Mouse (Mus musculus) lung, embryonic 16.5 days (tissue): ENCODE measurements at regions not wholly inside any gene's neighbourhood (a gene's known extent, or its start where the extent isn't known, plus 50 kb on each side); places are given as distances from the start of the nearest gene placed in this dataset. TPM values are rescaled to one million over a fixed set of nuclear protein-coding genes. Genes with fewer than 3 reads are reported as not detected.

Experiments
- ATAC-seq: fragments of 200-750 bp; cut with Nextera tagmentation; 2 replicates; pipeline ENCODE4 v1.8.0; 2017; ENCODE audit warnings: low read depth, mild to moderate bottlenecking, moderate library complexity
- H3K27ac ChIP-seq: fragments of 300-500 bp; sonication (generic); 2 replicates; pipeline ENCODE4 v1.5.1; 2014; ENCODE audit warnings: mild to moderate bottlenecking, control low read depth, low read length
- H3K27me3 ChIP-seq: fragments of 300-500 bp; sonication (generic); 2 replicates; pipeline ENCODE4 v1.6.1; 2014; ENCODE audit warnings: low read depth, low read length, mixed read lengths; ENCODE audit not compliant: control insufficient read depth, insufficient read depth
- H3K36me3 ChIP-seq: fragments of 300-500 bp; sonication (generic); 2 replicates; pipeline ENCODE4 v1.6.1; 2014; ENCODE audit warnings: low read length; ENCODE audit not compliant: control insufficient read depth, insufficient read depth
- H3K4me1 ChIP-seq: fragments of 300-500 bp; sonication (generic); replicated peaks from 2 replicates; pipeline ENCODE4 v1.6.1; 2014; ENCODE audit warnings: low read length, mixed read lengths; ENCODE audit not compliant: control insufficient read depth, insufficient read depth
- H3K4me2 ChIP-seq: fragments of 300-500 bp; sonication (generic); 2 replicates; pipeline ENCODE4 v1.6.1; 2014; ENCODE audit warnings: low read depth, low read length, control low read depth
- H3K4me3 ChIP-seq: fragments of 300-500 bp; sonication (generic); 2 replicates; pipeline ENCODE4 v1.5.1; 2014; ENCODE audit warnings: mild to moderate bottlenecking, low read length, control low read depth
- H3K9ac ChIP-seq: fragments of 300-500 bp; sonication (generic); 2 replicates; pipeline ENCODE4 v1.6.1; 2014; ENCODE audit warnings: low read length, control low read depth
- H3K9me3 ChIP-seq: fragments of 300-500 bp; sonication (generic); 2 replicates; pipeline ENCODE4 v1.6.1; 2016; ENCODE audit warnings: low read length; ENCODE audit not compliant: control insufficient read depth
- WGBS: fragments of 180-500 bp; shearing (Covaris S2); extraction: QIAGEN DNeasy Blood & Tissue Kit; methylation state at CpG from one replicate; pipeline ENCODE4 v1.1.7; 2014; 5-methylcytosine and 5-hydroxymethylcytosine counted together
- microRNA-seq: library from miRNA; unstranded; fragments of <30 nt; microRNA quantifications from one replicate; pipeline ENCODE4, GENCODE M21; 2016

- H3K4me2 ChIP-seq, result no peak overlapping the region
- H3K9ac ChIP-seq, result no peak overlapping the region
- 0 out of 2 replicates have a peak, but pooled peaks cover 3% of the 10 kb centered on the region for H3K36me3 ChIP-seq
- H3K9me3 ChIP-seq, result no peaks in the 10 kb centered on the region
- H3K27me3 ChIP-seq, result no peaks in the 10 kb centered on the region
- H3K4me1 ChIP-seq, result no peaks in the 10 kb centered on the region
- H3K4me3 ChIP-seq, result no peak overlapping the region
- 86% methylated on average over 2 of the region's 2 CpGs for WGBS
- no peak overlapping the region for H3K27ac ChIP-seq
- no peak for ATAC-seq
Measured at GRCm38 (mm10) chr16:77671253-77671652, 69.4 kb upstream of the Gm11146 start.

DNA sequence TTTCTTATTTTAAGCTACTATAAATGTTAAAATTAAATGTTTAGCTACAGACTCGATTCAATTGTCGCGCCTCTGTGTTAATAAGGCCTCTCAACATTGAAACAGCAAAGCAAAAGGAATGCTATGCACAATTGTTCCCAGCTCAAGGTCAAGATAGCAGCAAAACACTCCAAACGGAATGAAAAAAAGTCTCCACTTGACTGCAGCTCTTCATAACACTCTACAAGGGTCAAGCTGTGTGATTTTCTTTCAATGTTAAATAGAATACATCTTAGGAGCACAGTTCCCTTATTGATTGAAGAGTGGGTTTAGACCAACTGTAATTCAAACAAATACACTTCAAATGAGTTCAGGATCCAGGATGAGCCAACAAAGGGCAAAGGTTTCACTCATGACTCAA is 63.9 kb upstream of the Gm11146 start:
- Histone ChIP-seq H3K9ac (no peak overlapping the region), H3K36me3 (0 out of 2 replicates have a peak, but pooled peaks cover 3% of the 10 kb centered on the region), H3K9me3 (no peaks in the 10 kb centered on the region), H3K4me3 (no peak overlapping the region), H3K4me1 (peaks cover 4% of the 10 kb centered on the region), H3K27me3 (no peaks in the 10 kb centered on the region), H3K27ac (no peak overlapping the region), H3K4me2 (no peak overlapping the region)
- peak; percentile 34; the same call in 1 of the 2 replicates for ATAC-seq
- 51% methylated on average over 4 of the region's 4 CpGs for WGBS

DNA sequence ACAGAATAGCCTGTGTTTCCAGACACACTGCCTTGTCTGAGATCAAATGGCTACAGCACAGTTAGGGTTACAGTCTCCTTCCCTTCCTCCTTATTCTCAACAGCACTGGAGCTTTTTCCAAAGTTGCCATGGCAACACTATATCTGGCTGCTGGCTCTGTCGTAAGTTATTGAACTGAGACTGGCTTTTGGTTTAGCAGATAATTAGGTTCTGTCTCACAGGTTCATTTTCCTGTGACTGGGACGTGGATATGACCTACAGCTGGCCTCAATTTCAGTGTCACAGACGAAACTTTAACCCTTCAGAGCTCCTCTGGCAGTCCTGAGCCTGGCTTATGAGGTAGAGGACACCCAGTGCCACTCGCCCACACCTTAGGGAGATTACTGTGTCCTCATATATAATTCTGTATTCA is 60.2 kb upstream of the Gm11146 start:
- Histone ChIP-seq H3K9me3 (no peaks in the 10 kb centered on the region), H3K36me3 (no peaks in the 10 kb centered on the region), H3K4me2 (no peak overlapping the region), H3K4me3 (no peak overlapping the region), H3K9ac (no peak overlapping the region), H3K27ac (no peak overlapping the region), H3K4me1 (peaks cover 4% of the 10 kb centered on the region), H3K27me3 (no peaks in the 10 kb centered on the region)
- 32% methylated on average over 4 of the region's 4 CpGs for WGBS
- peak; percentile 51; the same call in 1 of the 2 replicates for ATAC-seq

- no peak overlapping the region for H3K27ac ChIP-seq
- H3K4me1 ChIP-seq, result no peaks in the 10 kb centered on the region; the same call in 1 of the 2 replicates
- 61% methylated on average over 3 of the region's 3 CpGs for WGBS
- H3K4me2 ChIP-seq, result no peak overlapping the region
- no peak for ATAC-seq
- H3K9me3 ChIP-seq, result no peaks in the 10 kb centered on the region
- no peaks in the 10 kb centered on the region for H3K27me3 ChIP-seq
- H3K36me3 ChIP-seq, result no peaks in the 10 kb centered on the region
- H3K9ac ChIP-seq, result no peak overlapping the region
- H3K4me3 ChIP-seq, result no peak overlapping the region
Measured at GRCm38 (mm10) chr16:77653306-77653705, 51.4 kb upstream of the Gm11146 start.

Small RNA genes in the stretch of these regions (microRNA-seq; reads per million reads assigned to microRNA genes)
- gene Gm25025, result not detected
